Mouse (Mus musculus) left cerebral cortex, adult 18-20 months (tissue): ENCODE measurements around the gene BC028528. TPM values are rescaled to one million over a fixed set of nuclear protein-coding genes. Genes with fewer than 3 reads are reported as not detected.

Experiments used
- total RNA-seq, 2 experiments: library from RNA; stranded (reverse); gene quantifications; 2 replicates each; pipeline ENCODE4 v1.2.3; 2021

BC028528 gene
- total RNA-seq, 2 experiments from 2014 or later = 3.6 to 6.3 TPM

Other genes starting within 250 kb of the BC028528 start
- 10 to 100 TPM; 59.7 to 64.1 TPM for gene Mcl1, start 233.2 kb downstream of the BC028528 start, total RNA-seq
- gene Adamtsl4, start 204.1 kb downstream of the BC028528 start, total RNA-seq = 1 to 10 TPM; 4.4 to 8.2 TPM
- gene Ecm1, start 152.4 kb downstream of the BC028528 start, total RNA-seq = 10 to 100 TPM; 11.2 to 14.2 TPM
- 10 to 100 TPM; 37.1 to 39.4 TPM for gene Tars2, start 131.8 kb downstream of the BC028528 start, total RNA-seq
- gene Rprd2, start 73.1 kb downstream of the BC028528 start, total RNA-seq = 10 to 100 TPM; 64.4 to 64.7 TPM
- 10 to 100 TPM; 30.1 to 32.8 TPM for gene Prpf3, start 36.1 kb downstream of the BC028528 start, total RNA-seq
- gene Mrps21, start 20.5 kb downstream of the BC028528 start, total RNA-seq = 100 to 1,000 TPM; 163 to 166 TPM
- gene Ciart, start 9.8 kb downstream of the BC028528 start, total RNA-seq = 10 to 100 TPM; 10.0 to 17.0 TPM
- 10 to 100 TPM; 62.7 to 64.4 TPM for gene Aph1a, start 2.0 kb upstream of the BC028528 start, total RNA-seq
- 1 to 10 TPM; 6.0 to 7.8 TPM for gene Car14, start 12.7 kb upstream of the BC028528 start, total RNA-seq
- 100 to 1,000 TPM in 1 of 2 experiments, 10 to 100 TPM in 1; 95.1 to 109 TPM for gene Anp32e, start 37.2 kb upstream of the BC028528 start, total RNA-seq
- 10 to 100 TPM; 73.6 to 81.9 TPM for gene Plekho1, start 104.0 kb upstream of the BC028528 start, total RNA-seq
- gene Vps45, start 166.5 kb upstream of the BC028528 start, total RNA-seq = 10 to 100 TPM; 46.4 to 46.7 TPM
- 10 to 100 TPM; 37.0 to 38.1 TPM for gene Otud7b, start 212.5 kb upstream of the BC028528 start, total RNA-seq